Mouse (Mus musculus) embryonic facial prominence, embryonic 10.5 days (tissue): ENCODE data around the gene Ank3. TPM values are rescaled to one million over a fixed set of nuclear protein-coding genes. Genes with fewer than 3 reads are reported as not detected.
A peak's percentile ranks its signal among the peaks of the same experiment; 100 is the strongest.

Source experiments
- DNase-seq: peaks from one replicate; pipeline ENCODE4 v3.0.0-alpha.2; 2017; ENCODE audit warnings: low spot score
- H3K27ac ChIP-seq: fragments of 300-500 bp; sonication (generic); replicated peaks from 2 replicates; pipeline ENCODE4 v1.5.1; 2016; ENCODE audit warnings: mild to moderate bottlenecking
- H3K27me3 ChIP-seq: fragments of 300-500 bp; sonication (generic); replicated peaks from 2 replicates; pipeline ENCODE4 v1.6.1; 2016; ENCODE audit warnings: low read depth, mild to moderate bottlenecking; ENCODE audit not compliant: poor library complexity, severe bottlenecking
- H3K36me3 ChIP-seq: fragments of 300-500 bp; sonication (generic); replicated peaks from 2 replicates; pipeline ENCODE4 v1.6.1; 2016; ENCODE audit warnings: mild to moderate bottlenecking, moderate library complexity
- H3K4me1 ChIP-seq: fragments of 300-500 bp; sonication (generic); 2 replicates; pipeline ENCODE4 v1.6.1; 2016
- H3K4me3 ChIP-seq: fragments of 300-500 bp; sonication (generic); 2 replicates; pipeline ENCODE4 v1.5.1; 2016; ENCODE audit warnings: mild to moderate bottlenecking, moderate library complexity
- H3K9me3 ChIP-seq: fragments of 300-500 bp; sonication (generic); 2 replicates; pipeline ENCODE4 v1.6.1; 2016; ENCODE audit warnings: mild to moderate bottlenecking
- whole genome bisulfite sequencing: fragments of 180-500 bp; shearing (Covaris S2); methylation state at CpG from one replicate; pipeline ENCODE4 v1.1.7; 2016; 5-methylcytosine and 5-hydroxymethylcytosine counted together
- polyA plus RNA-seq: library from polyadenylated mRNA; unstranded; fragments of >200 nt; fragmentation: Nextera tagmentation; extraction: Ambion mirVana; gene quantifications from 2 replicates; pipeline ENCODE4 v1.2.1, GENCODE M21; 2016

Ank3 gene
- polyA plus RNA-seq, 1 experiment from 2014 or later: 36.9 TPM

- Histone ChIP-seq H3K4me1 (peaks cover 31% of the 10 kb centered on the region), H3K27me3 (no peaks in the 10 kb centered on the region), H3K27ac (no peak overlapping the region), H3K9me3 (no peaks in the 10 kb centered on the region), H3K4me3 (no peak overlapping the region), H3K36me3 (no peaks in the 10 kb centered on the region)
- DNase-seq: no peak
- 94% methylated on average over 9 of the region's 9 CpGs for WGBS
These were observed 247.4 kb downstream of the Ank3 start for GRCm38 (mm10) chr10:69645929-69646328.

- H3K4me3 ChIP-seq: no peak overlapping the region
- H3K9me3 ChIP-seq: no peaks in the 10 kb centered on the region
- no peaks in the 10 kb centered on the region for H3K27me3 ChIP-seq
- no peak overlapping the region for H3K27ac ChIP-seq
- DNase-seq: no peak
- no peaks in the 10 kb centered on the region for H3K36me3 ChIP-seq
- WGBS: 34% methylated on average over 4 of the region's 4 CpGs
- H3K4me1 ChIP-seq: peaks cover 56% of the 10 kb centered on the region
These were observed 251.5 kb downstream of the Ank3 start for GRCm38 (mm10) chr10:69650074-69650473.

DNA sequence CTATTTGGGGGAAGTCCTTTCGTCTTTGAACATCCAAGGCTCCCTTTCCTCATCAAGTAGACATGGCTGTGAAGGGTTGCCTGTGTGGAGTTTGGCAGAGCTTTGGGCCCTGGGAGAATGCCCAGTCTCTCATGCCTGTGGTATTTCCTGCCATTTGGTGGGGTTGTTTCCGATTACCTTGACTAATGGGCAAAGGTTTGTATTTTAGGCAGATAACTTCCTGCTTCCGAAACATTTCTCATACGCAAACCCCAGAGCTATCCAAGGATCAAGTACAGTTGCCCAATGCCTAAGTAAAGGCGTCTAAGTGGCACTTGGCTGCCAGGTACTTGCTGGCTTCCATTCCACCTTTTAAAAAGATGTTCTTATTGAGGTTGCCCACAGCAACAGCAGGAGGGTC, 254.1 kb downstream of the Ank3 start:
- DNase-seq: no peak
- peak overlapping the region; percentile 48; the same call in 1 of the 2 replicates for H3K27ac ChIP-seq
- H3K4me1 ChIP-seq: peaks cover 58% of the 10 kb centered on the region
- 59% methylated on average over 5 of the region's 5 CpGs for WGBS
- no peaks in the 10 kb centered on the region for H3K27me3 ChIP-seq
- H3K4me3 ChIP-seq: no peak overlapping the region
- H3K9me3 ChIP-seq: no peaks in the 10 kb centered on the region
- no peaks in the 10 kb centered on the region for H3K36me3 ChIP-seq

- no peak overlapping the region for H3K4me3 ChIP-seq
- H3K27ac ChIP-seq: peak overlapping the region; percentile 48; the same call in 1 of the 2 replicates
- DNase-seq: peak; percentile 27
- WGBS: 32% methylated on average over 5 of the region's 5 CpGs
- H3K27me3 ChIP-seq: no peaks in the 10 kb centered on the region
- no peaks in the 10 kb centered on the region for H3K9me3 ChIP-seq
- no peaks in the 10 kb centered on the region for H3K36me3 ChIP-seq
- H3K4me1 ChIP-seq: peaks cover 53% of the 10 kb centered on the region
These were observed 254.6 kb downstream of the Ank3 start for GRCm38 (mm10) chr10:69653121-69653677.

DNA sequence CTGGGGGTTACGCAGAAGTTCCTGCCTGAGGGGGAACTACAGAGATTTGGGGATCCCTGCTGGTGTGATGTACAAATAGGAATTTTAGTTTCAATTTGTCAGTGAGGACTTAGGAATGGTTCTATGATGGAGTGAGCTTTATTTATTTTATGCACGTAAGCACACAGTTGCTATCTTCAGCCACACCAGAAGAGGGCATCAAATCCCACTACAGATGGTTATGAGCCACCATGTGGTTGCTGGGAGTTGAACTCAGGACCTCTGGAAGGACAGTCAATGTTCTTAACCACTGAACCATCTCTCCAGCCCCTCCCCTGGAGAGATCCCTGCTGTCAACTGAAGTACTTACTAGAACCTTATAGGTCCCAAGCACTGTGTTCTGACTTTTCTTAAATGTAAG, 255.6 kb downstream of the Ank3 start:
- Histone ChIP-seq H3K9me3 (no peaks in the 10 kb centered on the region), H3K4me1 (peaks cover 46% of the 10 kb centered on the region), H3K27me3 (no peaks in the 10 kb centered on the region), H3K27ac (0 out of 2 replicates have a peak overlapping the region, but pooled peaks have one; percentile 51), H3K36me3 (no peaks in the 10 kb centered on the region), H3K4me3 (no peak overlapping the region)
- no peak for DNase-seq
- 96% methylated on average over 2 of the region's 2 CpGs for WGBS

DNA sequence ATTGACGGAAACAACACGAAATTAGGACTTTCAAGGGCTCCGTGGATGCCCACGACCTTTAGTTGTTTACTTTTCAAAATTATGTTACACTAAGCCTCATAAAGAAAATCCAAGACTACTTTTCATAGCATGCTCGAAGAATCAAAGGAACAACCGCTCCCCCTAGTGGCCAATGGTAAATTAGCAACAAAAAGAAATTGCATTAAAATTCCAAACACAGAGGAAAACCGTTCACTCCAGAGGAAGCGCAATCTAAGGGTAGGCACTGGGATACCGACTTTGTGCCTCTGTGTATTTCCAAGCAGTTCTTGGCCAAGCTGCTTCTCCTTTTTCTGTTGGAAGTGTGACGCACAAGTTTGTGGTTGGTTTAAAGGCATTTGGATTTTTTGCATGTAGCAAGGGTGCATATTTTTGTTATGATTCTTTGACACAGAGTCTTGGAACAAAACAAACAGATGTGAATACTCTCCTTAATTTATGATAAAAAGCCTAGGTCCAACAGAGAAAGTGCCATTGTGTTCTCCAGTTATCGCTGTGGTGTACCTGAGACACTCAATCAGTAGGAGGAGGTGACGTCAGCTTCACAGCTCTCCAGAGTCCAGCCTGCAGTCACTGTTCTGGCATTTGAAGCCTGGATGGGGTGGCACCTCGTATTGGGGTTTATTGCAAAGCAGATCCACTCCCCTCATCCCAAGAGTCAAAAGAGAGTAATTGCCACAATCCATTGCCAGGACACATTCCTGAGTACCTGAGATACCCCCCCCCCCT, 256.5 kb downstream of the Ank3 start:
- no peaks in the 10 kb centered on the region for H3K36me3 ChIP-seq
- 24% methylated on average over 13 of the region's 13 CpGs for WGBS
- peak; percentile 57 for DNase-seq
- H3K27me3 ChIP-seq: no peaks in the 10 kb centered on the region
- peaks cover 39% of the 10 kb centered on the region for H3K4me1 ChIP-seq
- H3K9me3 ChIP-seq: no peaks in the 10 kb centered on the region
- H3K27ac ChIP-seq: no peak overlapping the region
- no peak overlapping the region for H3K4me3 ChIP-seq

- H3K27me3 ChIP-seq: no peaks in the 10 kb centered on the region
- 23% methylated on average over 3 of the region's 3 CpGs for WGBS
- H3K4me1 ChIP-seq: peaks cover 31% of the 10 kb centered on the region
- H3K9me3 ChIP-seq: no peaks in the 10 kb centered on the region
- peak; percentile 63 for DNase-seq
- H3K36me3 ChIP-seq: no peaks in the 10 kb centered on the region
- H3K4me3 ChIP-seq: no peak overlapping the region
- no peak overlapping the region for H3K27ac ChIP-seq
These were observed 257.7 kb downstream of the Ank3 start for GRCm38 (mm10) chr10:69656321-69656720.

GRCm38 (mm10) chr10:69659818-69660217, 261.2 kb downstream of the Ank3 start:
- no peaks in the 10 kb centered on the region for H3K9me3 ChIP-seq
- DNase-seq: no peak
- no peak overlapping the region for H3K27ac ChIP-seq
- no peak overlapping the region for H3K4me3 ChIP-seq
- peaks cover 12% of the 10 kb centered on the region for H3K4me1 ChIP-seq
- 93% methylated on average over 4 of the region's 4 CpGs for WGBS
- H3K27me3 ChIP-seq: no peaks in the 10 kb centered on the region
- no peaks in the 10 kb centered on the region for H3K36me3 ChIP-seq

DNA sequence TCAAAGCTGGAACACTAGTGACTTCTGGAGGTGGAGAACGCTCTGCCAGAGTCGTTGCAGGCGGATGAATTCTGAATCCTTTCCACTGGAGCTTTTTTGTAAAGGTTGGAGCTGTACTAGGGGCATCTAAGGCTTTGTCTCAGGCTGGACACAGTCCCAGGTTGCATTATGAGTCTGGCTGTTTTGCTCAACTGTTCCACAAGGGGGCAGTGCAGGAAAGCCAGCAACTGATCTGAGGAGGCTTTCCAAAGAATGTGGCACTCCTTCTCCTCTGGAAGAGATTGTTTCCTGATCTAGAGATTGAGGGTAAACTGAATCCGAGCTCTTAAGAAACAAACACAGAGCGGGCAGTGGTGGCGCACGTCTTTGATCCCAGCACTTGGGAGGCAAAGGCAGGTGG, 263.8 kb downstream of the Ank3 start:
- Histone ChIP-seq H3K27me3 (no peaks in the 10 kb centered on the region), H3K27ac (no peak overlapping the region), H3K9me3 (no peaks in the 10 kb centered on the region), H3K4me3 (no peak overlapping the region), H3K4me1 (0 out of 2 replicates have a peak, but pooled peaks cover 3% of the 10 kb centered on the region), H3K36me3 (no peaks in the 10 kb centered on the region)
- peak; percentile 81 for DNase-seq
- 10% methylated on average over 7 of the region's 7 CpGs for WGBS

- Histone ChIP-seq H3K36me3 (no peaks in the 10 kb centered on the region), H3K4me3 (no peak overlapping the region), H3K27me3 (no peaks in the 10 kb centered on the region), H3K9me3 (no peaks in the 10 kb centered on the region), H3K27ac (no peak overlapping the region), H3K4me1 (peaks cover 8% of the 10 kb centered on the region; the same call in 1 of the 2 replicates)
- no peak for DNase-seq
- 86% methylated on average over 4 of the region's 4 CpGs for WGBS
These were observed 268.9 kb downstream of the Ank3 start for GRCm38 (mm10) chr10:69667482-69667881.

DNA sequence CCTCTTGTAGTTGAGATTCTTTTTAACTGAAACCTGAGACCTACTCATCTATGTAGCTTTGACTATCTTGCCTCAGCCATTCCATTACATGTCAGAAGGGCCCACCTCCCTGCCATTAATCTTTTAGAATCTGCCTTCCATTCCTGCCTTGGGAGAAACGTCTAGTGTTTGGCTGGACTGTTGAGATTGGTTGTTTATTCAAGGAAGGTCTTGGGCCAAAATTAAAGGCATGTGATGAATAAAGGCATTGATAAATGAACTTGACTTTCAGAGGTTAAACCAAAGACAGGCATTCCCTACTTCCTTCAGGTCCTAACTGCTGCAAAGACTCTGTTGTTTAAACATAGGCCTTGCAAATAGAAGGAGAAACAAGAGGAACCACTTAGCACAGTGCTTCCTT, 271.9 kb downstream of the Ank3 start:
- Histone ChIP-seq H3K4me1 (peaks cover 6% of the 10 kb centered on the region; the same call in 1 of the 2 replicates), H3K36me3 (no peaks in the 10 kb centered on the region), H3K4me3 (no peak overlapping the region), H3K27me3 (no peaks in the 10 kb centered on the region), H3K9me3 (no peaks in the 10 kb centered on the region), H3K27ac (no peak overlapping the region)
- 31% methylated on average over 1 of the region's 1 CpGs for WGBS
- DNase-seq: no peak

DNA sequence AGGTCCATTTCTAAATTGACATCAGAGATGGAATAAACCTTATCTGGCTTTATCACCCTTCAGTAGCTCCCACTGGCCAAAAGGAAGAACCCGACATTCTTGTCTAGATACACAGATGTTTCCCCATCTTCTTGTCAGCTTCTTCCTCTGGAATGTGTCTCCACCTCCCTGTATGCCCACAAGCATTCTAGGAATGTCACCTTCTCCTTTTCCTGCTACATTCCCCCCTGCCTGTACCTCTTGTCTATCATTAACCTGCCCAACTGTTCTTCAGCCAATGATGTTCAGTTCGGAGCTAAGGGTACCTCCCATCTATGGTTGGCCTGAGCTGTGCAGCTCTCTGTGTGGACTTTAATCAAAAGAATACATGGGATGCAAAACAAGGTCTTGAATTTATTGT, 272.4 kb downstream of the Ank3 start:
- 67% methylated on average over 2 of the region's 2 CpGs for WGBS
- H3K27ac ChIP-seq: no peak overlapping the region
- DNase-seq: no peak
- H3K4me1 ChIP-seq: peaks cover 6% of the 10 kb centered on the region; the same call in 1 of the 2 replicates
- no peak overlapping the region for H3K4me3 ChIP-seq
- H3K36me3 ChIP-seq: no peaks in the 10 kb centered on the region
- no peaks in the 10 kb centered on the region for H3K27me3 ChIP-seq
- no peaks in the 10 kb centered on the region for H3K9me3 ChIP-seq

GRCm38 (mm10) chr10:69671505-69671904, 272.9 kb downstream of the Ank3 start:
- no peaks in the 10 kb centered on the region for H3K36me3 ChIP-seq
- H3K9me3 ChIP-seq: no peaks in the 10 kb centered on the region
- H3K4me1 ChIP-seq: peaks cover 6% of the 10 kb centered on the region; the same call in 1 of the 2 replicates
- 84% methylated on average over 3 of the region's 3 CpGs for WGBS
- no peak for DNase-seq
- H3K27ac ChIP-seq: no peak overlapping the region
- no peaks in the 10 kb centered on the region for H3K27me3 ChIP-seq
- no peak overlapping the region for H3K4me3 ChIP-seq
